Mouse (Mus musculus): ENCODE measurements around the gene Tchp. TPM values are rescaled to one million over a fixed set of nuclear protein-coding genes. Genes with fewer than 3 reads are reported as not detected.

Gene Tchp
- polyA plus RNA-seq, 1 experiment from 2014 or later = 21.7 TPM

DNA sequence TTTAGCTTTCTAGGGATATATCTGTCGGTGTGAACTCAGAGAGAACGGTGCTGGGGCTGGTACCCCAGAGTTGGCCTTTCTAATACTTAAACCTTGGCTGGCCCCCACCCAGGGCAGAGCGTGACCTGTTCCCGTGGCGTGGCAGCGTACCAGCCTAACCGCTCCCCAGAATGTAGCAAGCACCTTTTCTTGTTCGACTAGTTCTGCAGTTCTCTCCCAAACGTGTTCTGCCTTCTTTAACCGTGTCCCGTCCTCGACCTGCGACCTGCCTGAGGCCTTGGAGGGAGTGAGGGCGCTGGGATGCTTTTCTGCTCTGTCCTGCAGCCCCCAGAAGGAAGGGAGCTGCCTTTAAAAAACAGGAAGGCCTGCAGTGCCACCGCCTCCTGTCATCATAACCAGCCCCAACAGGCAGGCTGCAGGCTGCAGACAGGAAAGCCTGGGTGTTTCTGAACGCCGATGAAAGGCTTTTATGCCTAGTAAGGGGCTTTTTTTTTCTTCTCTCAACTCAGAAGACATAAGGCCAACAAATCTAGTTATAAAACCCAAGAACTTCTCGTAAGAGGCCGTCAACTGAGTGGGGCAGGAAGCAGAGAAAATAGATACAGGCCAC lies 26.8 kb upstream of the Tchp start:
- H3K27me3 ChIP-seq = no peaks in the 10 kb centered on the region
- no peak for ATAC-seq (ENCODE audit: insufficient number of reproducible peaks, insufficient read depth, low FRiP score, low TSS enrichment)
- no peak overlapping the region for H3K4me2 ChIP-seq (replicated peaks)
- no peak overlapping the region for H3K27ac ChIP-seq
- WGBS = 62% methylated on average over 19 of the region's 19 CpGs
- H3K9me3 ChIP-seq = no peaks in the 10 kb centered on the region
- H3K4me3 ChIP-seq = no peak overlapping the region
- H3K9ac ChIP-seq = no peak overlapping the region
- H3K4me1 ChIP-seq = peaks cover 11% of the 10 kb centered on the region; the same call in 1 of the 2 replicates
- H3K36me3 ChIP-seq = peaks cover 4% of the 10 kb centered on the region; the same call in 1 of the 2 replicates

DNA sequence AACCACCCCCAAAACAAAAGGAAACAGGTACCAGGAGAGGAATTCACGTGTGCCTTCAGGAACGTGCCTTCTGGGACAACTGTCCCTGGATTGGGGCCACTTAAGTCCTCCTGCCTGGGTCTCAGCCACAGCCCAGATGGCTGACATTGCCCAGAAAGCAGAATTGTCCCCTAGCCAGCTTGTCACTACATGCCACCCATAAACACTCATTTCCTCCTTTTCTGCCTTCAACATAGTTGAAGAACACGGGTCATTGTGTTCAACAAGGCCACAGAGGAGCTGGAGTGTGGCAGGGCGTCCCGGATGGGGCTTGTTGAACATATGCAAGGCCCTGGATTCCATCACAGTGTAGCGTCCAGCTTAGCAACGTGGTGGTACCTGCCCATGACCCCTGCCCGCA lies 25.8 kb upstream of the Tchp start:
- Histone ChIP-seq H3K9me3 (no peaks in the 10 kb centered on the region), H3K4me1 (peaks cover 11% of the 10 kb centered on the region; the same call in 1 of the 2 replicates), H3K9ac (no peak overlapping the region), H3K27ac (no peak overlapping the region), H3K4me3 (no peak overlapping the region), H3K27me3 (no peaks in the 10 kb centered on the region), H3K36me3 (no peaks in the 10 kb centered on the region; the same call in 1 of the 2 replicates), H3K4me2 (replicated peaks) (no peak overlapping the region)
- WGBS = 70% methylated on average over 8 of the region's 8 CpGs
- no peak for ATAC-seq (ENCODE audit: insufficient number of reproducible peaks, insufficient read depth, low FRiP score, low TSS enrichment)

DNA sequence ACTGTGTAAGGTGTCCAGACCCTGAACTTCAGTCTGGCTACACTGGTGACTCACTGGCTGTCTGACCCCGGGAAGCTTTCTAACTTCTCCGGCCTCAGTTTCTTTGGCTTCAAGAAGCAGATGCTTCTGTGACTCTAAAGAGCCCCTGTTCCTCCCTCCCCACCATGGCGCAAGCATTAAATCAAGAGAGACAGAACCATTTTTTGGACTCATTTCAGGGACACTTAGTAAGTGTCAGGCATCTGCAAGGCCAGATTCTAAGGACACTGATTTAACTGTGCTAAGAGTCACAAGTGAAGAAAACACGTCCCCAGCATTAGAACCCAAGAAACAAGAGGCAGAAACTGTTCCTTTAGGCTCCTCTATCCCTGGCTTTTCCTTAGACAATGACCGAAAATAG lies 21.6 kb upstream of the Tchp start:
- Histone ChIP-seq H3K27ac (no peak overlapping the region), H3K9ac (no peak overlapping the region), H3K4me2 (replicated peaks) (no peak overlapping the region), H3K4me3 (no peak overlapping the region), H3K27me3 (no peaks in the 10 kb centered on the region), H3K36me3 (no peaks in the 10 kb centered on the region), H3K4me1 (peaks cover 32% of the 10 kb centered on the region), H3K9me3 (no peaks in the 10 kb centered on the region)
- WGBS = 87% methylated on average over 5 of the region's 5 CpGs
- ATAC-seq (ENCODE audit: insufficient number of reproducible peaks, insufficient read depth, low FRiP score, low TSS enrichment) = no peak

DNA sequence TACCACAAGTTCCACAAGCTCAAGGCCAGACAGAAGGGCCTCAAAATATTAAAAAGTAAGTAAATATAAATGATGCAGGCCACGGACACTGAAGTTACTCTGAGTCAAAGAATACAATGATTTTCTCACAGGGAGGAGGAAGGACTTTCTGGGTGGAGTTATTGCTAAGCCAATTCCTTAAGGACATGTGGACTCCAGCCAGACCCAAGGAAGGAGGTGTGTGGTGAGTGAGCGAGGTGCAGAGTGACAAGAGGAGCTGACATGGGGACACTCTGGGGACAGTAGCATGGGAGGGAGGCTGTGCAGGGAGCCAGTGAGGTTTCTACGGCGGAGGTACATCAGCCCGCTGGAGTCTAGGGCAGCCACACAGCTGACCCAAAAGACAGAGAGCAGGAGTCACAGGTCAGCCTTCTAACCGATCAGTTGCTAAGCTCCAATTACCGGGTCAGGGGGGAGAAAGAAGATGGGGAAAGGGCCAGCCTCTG lies 20.8 kb upstream of the Tchp start:
- WGBS = 51% methylated on average over 7 of the region's 7 CpGs
- H3K4me2 ChIP-seq (replicated peaks) = no peak overlapping the region
- no peaks in the 10 kb centered on the region for H3K27me3 ChIP-seq
- H3K36me3 ChIP-seq = no peaks in the 10 kb centered on the region
- no peak overlapping the region for H3K27ac ChIP-seq
- H3K9me3 ChIP-seq = no peaks in the 10 kb centered on the region
- H3K4me3 ChIP-seq = no peak overlapping the region
- no peak overlapping the region for H3K9ac ChIP-seq
- peaks cover 36% of the 10 kb centered on the region for H3K4me1 ChIP-seq
- no peak for ATAC-seq (ENCODE audit: insufficient number of reproducible peaks, insufficient read depth, low FRiP score, low TSS enrichment)

DNA sequence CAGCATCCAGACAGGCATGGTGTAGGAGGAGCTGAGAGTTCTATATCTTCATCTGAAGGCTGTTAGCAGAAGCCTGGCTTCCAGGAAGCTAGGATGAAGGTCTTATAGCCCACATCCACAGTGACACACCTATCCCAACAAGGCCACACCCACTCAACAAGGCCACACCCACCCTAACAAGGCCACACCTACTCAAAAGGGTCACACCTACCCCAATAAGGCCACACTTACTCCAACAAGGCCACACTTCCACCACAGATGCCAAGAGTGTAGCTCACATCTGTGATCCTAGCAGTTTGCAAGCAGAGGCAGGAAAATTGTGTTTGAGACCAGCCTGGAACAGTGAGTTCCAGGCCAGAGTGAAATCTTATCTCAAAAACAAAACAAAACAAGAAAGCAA lies 19.7 kb upstream of the Tchp start:
- Histone ChIP-seq H3K4me3 (no peak overlapping the region), H3K4me1 (peaks cover 31% of the 10 kb centered on the region)

DNA sequence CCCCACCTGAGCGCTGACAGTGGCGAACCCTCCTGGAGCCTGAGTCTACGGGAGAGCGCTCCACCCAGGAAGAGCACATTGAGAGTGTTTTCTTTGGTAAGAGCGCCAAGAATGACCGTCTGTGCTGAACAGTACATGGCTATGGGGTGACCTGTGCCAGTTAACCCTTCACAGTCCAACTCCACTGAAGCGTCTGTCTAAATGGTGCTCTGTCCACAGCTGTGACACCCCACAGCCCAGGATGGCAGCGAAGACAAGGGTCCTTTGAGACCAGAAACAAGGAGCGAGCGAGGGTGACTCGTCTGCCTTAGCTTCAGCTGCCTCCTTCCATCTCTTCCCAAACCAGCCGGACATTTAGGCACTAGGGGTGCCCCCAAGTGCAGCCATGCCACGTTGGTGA lies 18.9 kb upstream of the Tchp start:
- Histone ChIP-seq H3K9me3 (no peaks in the 10 kb centered on the region), H3K27me3 (no peaks in the 10 kb centered on the region), H3K4me2 (replicated peaks) (no peak overlapping the region), H3K27ac (no peak overlapping the region), H3K36me3 (no peaks in the 10 kb centered on the region), H3K4me3 (no peak overlapping the region), H3K9ac (0 out of 2 replicates have a peak overlapping the region, but pooled peaks have one; percentile 24), H3K4me1 (peaks cover 27% of the 10 kb centered on the region)
- ATAC-seq (ENCODE audit: insufficient number of reproducible peaks, insufficient read depth, low FRiP score, low TSS enrichment) = no peak
- 78% methylated on average over 13 of the region's 13 CpGs for WGBS

More for the DNA sequence above, 19.7 kb upstream of the Tchp start:
- no peak for ATAC-seq (ENCODE audit: insufficient number of reproducible peaks, insufficient read depth, low FRiP score, low TSS enrichment)
- H3K27me3 ChIP-seq = no peaks in the 10 kb centered on the region
- H3K4me2 ChIP-seq (replicated peaks) = no peak overlapping the region
- no peaks in the 10 kb centered on the region for H3K9me3 ChIP-seq
- H3K36me3 ChIP-seq = no peaks in the 10 kb centered on the region
- no peak overlapping the region for H3K27ac ChIP-seq
- H3K9ac ChIP-seq = no peak overlapping the region

DNA sequence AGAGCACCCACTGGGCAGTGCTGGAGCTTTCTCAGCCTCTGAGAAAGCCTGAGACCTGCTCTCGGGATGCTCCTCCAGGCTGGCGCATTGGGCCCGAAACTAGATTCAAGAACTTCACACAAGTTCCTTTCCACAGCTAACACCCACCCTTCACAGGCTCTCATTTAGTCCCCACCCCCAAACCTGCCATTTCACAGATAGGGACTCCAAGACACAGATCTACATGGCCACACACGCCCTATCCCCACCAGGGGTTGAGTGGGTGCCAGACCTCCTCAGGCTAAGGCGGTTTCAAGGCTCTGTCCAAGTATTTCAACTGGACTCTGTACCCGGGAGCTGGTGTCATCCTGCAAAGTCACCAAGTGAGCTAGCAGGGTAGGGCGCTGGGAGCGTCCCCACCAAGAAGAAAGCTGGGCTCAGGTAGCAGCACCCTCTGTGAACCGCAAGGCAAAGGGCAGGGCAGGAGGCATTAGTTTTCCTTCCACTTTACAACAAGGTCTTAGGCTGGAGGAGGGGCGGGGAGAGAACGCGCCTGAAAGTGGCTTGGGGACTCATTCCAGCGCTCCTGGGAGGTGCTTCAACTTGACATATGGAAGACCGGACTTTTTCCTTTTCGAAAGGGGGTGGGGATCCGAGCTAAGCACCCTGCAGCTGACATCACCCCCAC lies 17.7 kb upstream of the Tchp start:
- Histone ChIP-seq H3K9me3 (no peaks in the 10 kb centered on the region), H3K36me3 (no peaks in the 10 kb centered on the region), H3K27ac (no peak overlapping the region), H3K4me3 (peak overlapping the region; percentile 74), H3K27me3 (no peaks in the 10 kb centered on the region), H3K4me1 (peaks cover 24% of the 10 kb centered on the region), H3K9ac (peak overlapping the region; percentile 87), H3K4me2 (replicated peaks) (peak overlapping the region; percentile 91)
- 19% methylated on average over 16 of the region's 16 CpGs for WGBS
- no peak for ATAC-seq (ENCODE audit: insufficient number of reproducible peaks, insufficient read depth, low FRiP score, low TSS enrichment)

DNA sequence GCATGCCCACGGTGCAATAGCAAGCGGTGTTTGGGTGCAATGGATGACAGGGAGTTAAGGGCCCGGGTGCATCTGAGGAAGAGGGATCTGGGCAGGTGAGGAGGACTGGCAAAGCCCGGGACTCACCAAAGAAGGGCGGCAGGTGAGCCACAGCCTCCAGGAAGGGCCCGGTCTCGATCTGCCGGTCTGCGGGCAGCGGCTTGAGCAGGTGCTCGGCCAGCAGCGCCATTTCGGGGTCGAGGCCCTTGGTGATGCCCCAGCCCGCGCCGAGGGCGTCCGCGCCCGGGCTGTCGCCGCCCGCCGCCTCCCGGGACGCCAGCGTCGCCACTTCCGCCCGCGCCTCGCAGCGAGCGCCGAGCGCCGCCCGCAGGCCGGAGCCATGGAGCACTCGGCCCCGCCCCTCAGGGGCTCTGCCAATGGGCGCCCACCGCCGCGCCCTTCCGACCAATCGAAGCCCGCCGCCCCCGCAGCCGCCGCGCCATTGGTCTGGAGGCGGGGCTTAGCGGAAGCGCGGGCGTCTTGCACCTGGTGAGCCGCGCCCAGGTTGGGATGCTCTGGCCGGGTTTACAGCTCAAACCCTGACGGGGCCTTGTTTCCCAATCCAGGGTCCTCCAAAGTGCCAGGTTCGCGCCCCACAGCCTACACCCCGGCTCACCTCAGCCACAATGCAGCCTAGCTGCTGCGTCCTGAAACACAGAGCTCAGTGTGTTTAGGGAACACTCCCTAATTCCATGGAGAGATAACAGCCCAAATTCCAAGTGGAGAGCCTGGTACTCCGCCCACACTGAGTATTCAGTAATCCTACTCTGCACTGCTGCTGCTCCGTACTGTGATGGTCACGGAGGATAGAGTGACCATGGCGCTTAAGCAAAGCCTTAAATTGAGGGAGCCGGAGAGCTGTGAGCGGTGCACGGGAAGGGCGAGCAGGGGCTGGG lies 16.7 kb upstream of the Tchp start, which contains the start of gene Gltp:
TSS of gene Gltp (minus strand) at position 352 of the 935 bp plus-strand sequence.
- Histone ChIP-seq H3K4me1 (peaks cover 24% of the 10 kb centered on the region), H3K27me3 (no peaks in the 10 kb centered on the region), H3K9me3 (no peaks in the 10 kb centered on the region), H3K4me3 (peak within 1 kb of the TSS; percentile 74), H3K9ac (peak within 1 kb of the TSS; percentile 87), H3K27ac (0 out of 2 replicates have a peak within 1 kb of the TSS, but pooled peaks have one; percentile 30), H3K4me2 (replicated peaks) (peak within 1 kb of the TSS; percentile 91), H3K36me3 (no peaks in the 10 kb centered on the region)
- ATAC-seq (ENCODE audit: insufficient number of reproducible peaks, insufficient read depth, low FRiP score, low TSS enrichment) = peak; percentile 88
- WGBS = 4% methylated on average over 75 of the region's 75 CpGs

DNA sequence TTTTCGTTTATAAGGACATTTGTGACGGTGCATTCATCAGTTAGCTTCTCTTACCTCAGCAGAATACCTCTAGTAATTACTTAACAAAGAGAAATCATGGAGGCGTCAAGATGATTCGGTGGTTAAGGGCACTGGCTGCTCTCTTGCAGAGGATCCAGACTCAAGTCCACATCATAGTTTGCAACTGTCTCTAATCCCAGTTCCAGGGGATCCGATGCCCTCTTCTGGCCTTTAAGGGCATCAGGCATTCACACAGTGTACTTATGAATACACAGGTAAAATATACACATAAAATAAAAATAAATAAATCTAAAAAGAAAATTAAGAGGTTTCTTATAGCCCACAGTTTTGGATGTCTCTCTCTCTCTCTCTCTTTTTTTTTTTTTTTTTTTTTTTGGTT lies 11.8 kb upstream of the Tchp start:
- H3K4me1 ChIP-seq = peaks cover 3% of the 10 kb centered on the region; the same call in 1 of the 2 replicates
- H3K36me3 ChIP-seq = no peaks in the 10 kb centered on the region
- H3K27ac ChIP-seq = no peak overlapping the region
- no peaks in the 10 kb centered on the region for H3K9me3 ChIP-seq
- no peak overlapping the region for H3K4me3 ChIP-seq
- no peak for ATAC-seq (ENCODE audit: insufficient number of reproducible peaks, insufficient read depth, low FRiP score, low TSS enrichment)
- 73% methylated on average over 5 of the region's 5 CpGs for WGBS
- no peak overlapping the region for H3K9ac ChIP-seq
- H3K4me2 ChIP-seq (replicated peaks) = no peak overlapping the region
- H3K27me3 ChIP-seq = no peaks in the 10 kb centered on the region

DNA sequence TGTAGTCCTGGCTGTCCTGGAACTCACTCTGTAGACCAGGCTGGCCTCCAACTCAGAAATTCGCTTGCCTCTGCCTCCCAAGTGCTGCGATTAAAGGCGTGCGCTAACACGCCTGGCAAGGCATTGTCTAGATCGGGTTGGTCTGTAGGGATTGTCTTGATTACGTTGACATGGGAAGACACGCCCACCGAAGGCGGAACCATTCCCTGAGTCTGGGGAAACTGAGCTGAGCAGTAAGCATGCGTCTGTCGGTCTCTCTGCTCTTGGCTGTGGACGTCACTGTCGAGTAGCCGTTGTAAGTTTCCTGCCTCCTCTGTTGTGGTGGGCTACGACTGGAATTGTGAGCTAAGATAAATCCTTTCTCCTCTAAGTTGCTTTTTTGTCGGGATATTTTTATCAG lies 10.6 kb upstream of the Tchp start:
- Histone ChIP-seq H3K36me3 (no peaks in the 10 kb centered on the region), H3K9me3 (no peaks in the 10 kb centered on the region), H3K9ac (no peak overlapping the region), H3K4me2 (replicated peaks) (no peak overlapping the region), H3K27me3 (no peaks in the 10 kb centered on the region), H3K27ac (no peak overlapping the region), H3K4me3 (no peak overlapping the region), H3K4me1 (no peaks in the 10 kb centered on the region)
- no peak for ATAC-seq (ENCODE audit: insufficient number of reproducible peaks, insufficient read depth, low FRiP score, low TSS enrichment)
- WGBS = 85% methylated on average over 17 of the region's 17 CpGs

DNA sequence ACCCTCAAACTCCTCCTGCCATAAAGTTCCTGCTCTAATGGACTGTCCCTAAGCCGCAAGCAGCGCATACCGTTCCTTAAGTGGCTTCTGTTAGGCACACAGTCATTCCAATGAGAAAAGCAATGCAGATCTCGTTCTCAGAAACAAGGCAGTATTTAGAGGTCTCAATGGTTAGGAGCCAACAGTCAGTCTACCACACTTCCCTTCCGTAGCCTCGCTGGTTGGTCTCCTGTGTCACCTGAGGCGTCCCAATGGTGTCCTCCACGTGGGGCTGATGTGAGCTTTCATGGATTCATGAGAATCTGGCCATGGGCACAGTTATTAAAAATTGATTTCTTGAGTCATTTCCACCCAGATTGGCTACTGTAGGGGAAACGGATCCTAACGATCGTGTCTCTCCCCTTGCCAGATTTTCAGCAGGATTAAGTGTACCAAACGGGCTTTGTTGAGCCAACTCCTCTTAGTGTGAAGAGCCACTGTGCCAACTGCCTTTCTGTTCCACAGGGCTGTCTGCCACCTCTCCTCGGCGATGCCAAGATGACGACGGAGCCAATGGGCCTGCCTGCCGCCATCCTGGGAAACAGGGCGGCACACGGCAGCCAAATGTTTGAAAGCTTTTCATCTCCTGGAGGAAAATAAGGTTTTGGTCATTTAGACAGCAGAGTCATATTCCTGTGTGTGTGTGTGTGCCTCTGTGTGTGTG lies 9.4 kb upstream of the Tchp start:
- WGBS = 87% methylated on average over 19 of the region's 19 CpGs
- Histone ChIP-seq H3K36me3 (no peaks in the 10 kb centered on the region), H3K4me3 (no peak overlapping the region), H3K4me2 (replicated peaks) (no peak overlapping the region), H3K27me3 (no peaks in the 10 kb centered on the region), H3K4me1 (no peaks in the 10 kb centered on the region), H3K27ac (no peak overlapping the region), H3K9ac (no peak overlapping the region), H3K9me3 (no peaks in the 10 kb centered on the region)
- ATAC-seq (ENCODE audit: insufficient number of reproducible peaks, insufficient read depth, low FRiP score, low TSS enrichment) = no peak

Data from embryonic facial prominence, embryonic 12.5 days (tissue).